Mouse (Mus musculus) embryo, embryonic 11.5 days (tissue): ENCODE data around the gene Slc5a5.

Experiments
- DNase-seq: peaks from one replicate; pipeline ENCODE4 v3.0.0-alpha.2; 2012; ENCODE audit warnings: low read depth, low spot score

Slc5a5 gene

DNA sequence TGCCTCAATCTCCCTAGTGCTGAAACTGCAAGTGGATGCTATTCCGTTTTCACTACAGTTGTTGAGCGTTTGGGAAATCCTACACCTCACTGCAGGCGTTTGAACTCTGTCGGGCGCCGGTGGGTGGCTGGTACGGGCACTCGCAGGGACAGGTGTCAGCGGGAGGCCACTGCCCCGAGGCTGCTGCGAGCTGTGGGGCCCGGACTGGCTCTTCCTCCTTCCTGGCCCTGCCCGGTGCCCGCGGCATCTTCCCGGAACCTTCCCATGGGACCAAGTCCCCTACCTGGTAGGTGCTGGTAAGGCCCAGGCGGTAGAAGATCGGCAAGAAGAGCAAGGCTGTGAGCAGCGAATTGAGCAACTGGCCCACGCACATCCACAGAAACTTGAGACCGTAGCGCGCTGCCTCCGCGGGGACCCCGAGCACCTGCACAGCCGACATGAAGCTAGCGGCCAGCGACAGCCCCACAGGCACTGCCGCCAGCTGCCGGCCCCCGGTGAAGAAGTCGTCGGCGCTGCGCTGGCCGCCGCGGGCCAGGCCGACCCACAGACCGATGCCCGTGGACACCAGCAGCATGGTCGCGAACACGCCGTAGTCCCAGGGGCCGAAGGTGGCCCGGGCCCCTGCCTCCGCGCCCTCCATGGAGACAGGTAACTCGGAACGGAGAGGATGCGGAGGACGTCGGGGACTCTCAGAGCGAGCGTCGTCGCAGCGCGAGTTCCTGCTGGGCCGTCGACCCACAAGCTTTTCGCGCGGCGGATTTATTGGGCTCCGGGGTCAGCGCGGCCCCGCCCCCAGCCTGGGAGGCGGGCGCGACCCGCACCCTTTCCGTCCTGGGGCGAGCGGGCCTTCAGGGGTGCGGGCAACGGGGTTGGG lies at the start of gene Slc5a5:
Gene Slc5a5, minus strand, starts transcription at position 736 of the 874 bp plus-strand sequence.
- DNase-seq, result no peak

- no peak for DNase-seq
These were observed 48.9 kb upstream of the Slc5a5 start for GRCm38 (mm10) chr8:70941478-70941877.

DNA sequence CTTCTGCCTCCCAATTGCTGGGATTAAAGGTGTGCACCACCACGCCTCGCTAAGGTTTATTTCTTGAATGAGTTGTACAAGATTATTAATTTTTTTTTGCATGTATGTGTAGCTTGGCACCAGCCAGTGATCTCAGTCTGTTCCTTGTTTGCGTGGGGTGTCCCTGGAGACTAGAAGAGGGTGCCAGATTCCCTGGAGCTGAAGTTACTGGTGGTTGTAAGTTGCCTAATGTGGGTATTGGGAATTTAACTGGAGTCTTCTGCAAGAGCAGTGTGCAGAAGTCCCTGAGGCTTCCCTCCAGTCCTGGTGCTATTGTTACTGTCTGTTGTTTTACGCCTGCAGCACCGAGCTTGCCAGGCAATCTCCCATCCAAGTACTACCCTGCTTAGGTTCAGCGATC lies 44.6 kb upstream of the Slc5a5 start:
- DNase-seq, result no peak

DNA sequence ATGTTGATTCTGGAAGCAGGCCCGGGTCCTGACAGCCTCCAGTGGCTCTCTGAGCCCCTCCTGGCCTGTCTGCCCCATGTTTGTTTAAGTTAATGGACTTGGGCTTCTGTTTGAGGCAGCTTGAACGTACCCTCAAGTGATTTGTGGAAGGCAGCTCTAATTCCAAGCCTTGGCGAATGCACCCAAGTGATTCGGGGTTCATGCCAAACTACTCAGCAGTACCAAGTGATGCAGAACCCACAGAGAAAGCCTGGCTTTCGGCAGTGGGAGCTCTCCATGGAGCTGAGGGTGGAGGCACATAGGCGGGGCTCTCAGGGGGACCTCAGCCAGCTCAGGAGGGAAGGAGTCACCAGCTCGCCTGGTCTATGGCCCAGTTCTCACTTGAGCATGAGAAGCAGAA lies 42.2 kb upstream of the Slc5a5 start:
- DNase-seq, result no peak

DNA sequence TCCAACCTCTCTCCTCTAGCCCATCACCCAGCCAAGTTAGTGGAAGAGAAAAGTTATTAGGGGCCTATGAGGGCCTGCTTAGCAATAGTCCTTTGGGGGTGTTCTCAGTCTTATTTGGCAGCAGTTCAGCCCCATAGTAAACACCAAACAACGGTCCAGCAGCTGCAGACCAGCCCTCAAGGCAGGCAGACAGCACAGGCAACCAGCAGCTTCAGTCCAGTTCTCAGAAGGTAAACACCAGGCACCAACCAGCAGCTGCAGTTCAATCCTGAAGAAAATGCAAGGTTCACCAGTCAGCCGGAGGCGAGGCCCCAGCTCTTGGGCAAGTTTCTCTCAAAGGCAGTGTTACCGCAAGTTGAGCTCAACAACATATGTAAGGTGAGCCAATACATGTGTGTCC lies 40.5 kb upstream of the Slc5a5 start:
- no peak for DNase-seq

DNA sequence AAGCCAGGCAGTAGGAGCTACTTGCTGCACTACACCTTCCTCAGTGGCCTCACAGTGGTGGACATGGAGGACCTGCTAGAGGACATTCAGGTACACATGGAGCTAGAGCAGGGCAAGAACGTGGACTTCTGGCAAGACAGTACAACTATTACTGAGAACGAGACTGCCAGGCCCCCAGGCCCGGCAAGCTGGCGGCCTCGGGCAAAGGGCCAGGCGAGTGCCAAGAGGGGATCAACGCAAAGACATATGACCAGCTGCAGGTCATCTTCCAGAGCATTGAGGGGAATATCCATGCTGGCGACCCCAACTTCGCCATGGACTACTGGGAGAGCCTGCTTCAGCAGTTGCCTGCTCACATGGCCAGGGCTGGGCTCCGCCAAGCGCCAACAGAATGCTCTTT lies 39.2 kb upstream of the Slc5a5 start:
- no peak for DNase-seq

DNA sequence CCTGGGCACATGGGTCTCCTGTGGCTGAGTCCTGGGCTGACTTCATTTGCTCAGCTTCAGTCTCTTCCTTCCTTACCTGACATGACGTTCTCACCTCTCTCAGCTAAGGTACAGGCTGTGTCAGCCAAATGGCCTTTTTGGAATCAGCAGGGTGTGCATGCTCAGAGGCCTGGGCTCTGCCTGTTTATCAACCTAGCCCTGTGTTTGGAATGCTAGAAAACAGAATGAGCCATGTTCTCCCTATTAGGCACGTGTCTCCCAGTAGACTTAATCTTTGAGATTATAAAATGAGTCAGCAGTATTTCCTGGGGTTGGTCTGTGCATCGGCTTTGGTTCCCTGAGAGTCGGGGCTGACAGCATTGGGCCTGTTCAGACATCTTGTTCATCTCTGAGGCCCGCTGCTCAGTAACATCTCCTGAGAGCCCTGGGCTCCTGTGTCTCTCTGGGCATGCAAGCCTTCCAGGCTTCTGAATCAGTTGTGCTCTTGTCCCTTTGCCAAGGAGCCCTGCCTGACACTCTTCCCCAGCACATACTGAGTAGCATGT lies 36.3 kb upstream of the Slc5a5 start:
- no peak for DNase-seq

DNA sequence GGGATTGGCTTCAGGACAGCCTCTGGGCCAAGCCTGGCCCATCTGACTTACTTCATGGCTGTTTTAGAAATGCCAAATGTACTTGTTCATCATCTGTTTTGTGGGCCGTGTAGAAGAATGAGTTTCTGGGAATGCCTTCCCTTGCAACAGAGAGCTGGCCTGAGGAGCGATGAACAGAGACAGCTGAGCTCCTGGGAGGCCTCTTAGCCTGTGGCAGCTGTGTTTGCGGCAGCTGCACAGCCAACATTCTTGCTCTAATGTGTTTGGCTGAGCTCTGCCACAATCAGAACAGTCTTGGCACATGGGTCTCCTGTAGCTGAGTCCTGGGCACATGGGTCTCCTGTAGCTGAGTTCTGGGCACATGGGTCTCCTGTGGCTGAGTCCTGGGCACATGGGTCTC lies 35.5 kb upstream of the Slc5a5 start:
- no peak for DNase-seq

DNA sequence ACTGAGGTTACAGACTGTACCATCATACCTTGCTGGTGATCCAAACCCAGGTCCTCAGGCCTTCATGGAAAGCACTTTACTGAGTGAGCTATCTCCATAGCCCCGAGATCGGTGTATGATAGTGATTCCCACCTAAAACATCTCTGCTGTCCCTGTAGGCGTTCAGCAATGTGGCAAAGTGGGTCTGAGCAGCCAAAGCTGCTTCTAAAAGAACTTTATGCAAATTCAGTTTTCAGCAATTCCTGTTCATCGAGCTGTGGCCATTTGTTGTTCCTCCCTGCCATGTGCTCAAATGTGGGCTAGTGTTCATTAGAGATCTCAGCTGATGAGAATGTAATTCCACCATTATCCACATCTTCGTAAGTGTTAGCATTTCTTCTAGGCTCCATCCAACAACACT lies 33.8 kb upstream of the Slc5a5 start:
- DNase-seq, result no peak

DNA sequence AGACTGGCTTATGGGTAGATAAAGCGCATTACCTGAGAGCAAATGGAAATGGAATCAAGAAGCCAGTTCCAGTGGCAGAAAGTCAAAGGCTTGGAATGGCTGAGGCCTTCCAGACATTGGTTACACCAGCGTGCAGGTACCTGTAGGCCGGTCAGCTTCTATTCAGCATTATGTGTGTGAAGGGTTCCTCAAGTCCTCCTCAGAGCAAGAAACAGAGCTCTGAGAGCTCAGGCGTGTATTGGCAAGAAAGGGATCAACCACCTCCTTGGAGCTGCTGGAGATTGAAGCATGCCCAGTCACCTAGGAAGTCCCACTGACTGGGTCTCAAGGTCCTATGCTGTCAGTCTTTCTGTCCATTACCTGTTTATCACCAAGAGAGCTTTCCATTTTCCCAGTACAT lies 33.2 kb upstream of the Slc5a5 start:
- DNase-seq, result no peak

DNA sequence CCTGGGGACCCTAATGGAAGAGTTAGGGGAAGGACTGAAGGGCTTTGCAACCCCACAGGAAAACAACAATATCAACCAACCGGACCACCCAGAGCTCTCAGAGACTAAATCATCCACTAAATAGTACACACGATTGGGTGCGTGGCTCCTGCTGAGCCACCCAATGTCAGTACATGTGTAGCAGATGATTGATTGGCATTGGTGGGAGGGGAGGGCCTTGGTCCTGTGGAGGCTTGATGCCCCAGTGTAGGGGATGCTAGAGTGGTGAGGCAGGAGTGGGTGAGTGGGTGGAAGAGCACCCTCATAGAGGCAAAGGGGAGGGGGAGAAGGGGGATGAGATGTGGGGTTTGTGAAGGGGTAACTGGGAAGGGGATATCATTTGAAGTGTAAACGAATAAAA lies 31.6 kb upstream of the Slc5a5 start:
- DNase-seq, result no peak

GRCm38 (mm10) chr8:70920049-70920922 lies 27.7 kb upstream of the Slc5a5 start:
- no peak for DNase-seq

DNA sequence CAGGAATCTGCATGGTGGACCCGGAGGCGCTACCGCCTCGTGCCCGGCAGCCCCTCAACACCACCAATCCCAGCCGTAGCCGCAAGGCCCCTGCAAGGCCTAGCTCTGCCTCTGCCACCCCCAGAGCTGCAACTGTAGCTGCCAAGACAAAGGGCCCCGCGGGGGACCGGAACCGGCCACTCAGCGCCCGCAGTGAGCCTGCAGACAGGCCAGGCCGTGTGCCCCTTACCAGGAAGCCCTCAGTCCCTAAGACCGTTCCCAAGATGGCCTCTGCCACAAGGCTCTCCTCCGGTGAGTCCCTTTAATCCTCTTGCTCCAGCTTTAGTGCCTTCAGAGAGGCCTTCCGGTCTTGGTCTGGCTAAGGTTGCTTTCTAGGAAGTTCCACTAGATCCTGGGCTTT lies 22.1 kb upstream of the Slc5a5 start:
- no peak for DNase-seq

GRCm38 (mm10) chr8:70913523-70913922 lies 21.0 kb upstream of the Slc5a5 start:
- DNase-seq, result no peak

DNA sequence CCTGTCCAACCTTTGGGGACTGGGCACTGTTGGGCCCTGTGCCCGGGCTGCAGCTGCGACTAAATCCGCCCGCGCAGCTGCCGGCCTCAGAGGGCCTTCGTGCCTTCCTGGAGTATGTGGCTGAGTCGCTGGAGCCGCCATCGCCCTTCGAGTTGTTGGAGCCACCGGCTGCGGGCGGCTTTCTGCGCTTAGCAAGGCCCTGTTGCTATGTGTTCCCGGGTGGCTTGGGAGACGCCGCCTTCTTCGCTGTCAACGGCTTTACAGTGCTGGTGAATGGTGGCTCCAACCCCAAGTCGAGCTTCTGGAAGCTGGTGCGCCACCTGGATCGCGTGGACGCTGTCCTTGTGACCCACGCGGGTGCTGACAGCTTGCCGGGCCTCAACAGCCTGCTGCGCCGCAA lies 20.4 kb upstream of the Slc5a5 start:
- no peak for DNase-seq

GRCm38 (mm10) chr8:70911596-70911995 lies 19.0 kb upstream of the Slc5a5 start:
- DNase-seq, result no peak

- no peak for DNase-seq
These were observed 15.0 kb upstream of the Slc5a5 start for GRCm38 (mm10) chr8:70907518-70907917.

- DNase-seq, result peak; percentile 86
These were observed 13.5 kb upstream of the Slc5a5 start, which contains the start of gene Map1s for GRCm38 (mm10) chr8:70905831-70906736. Gene Map1s (plus strand): TSS chr8:70905932.

DNA sequence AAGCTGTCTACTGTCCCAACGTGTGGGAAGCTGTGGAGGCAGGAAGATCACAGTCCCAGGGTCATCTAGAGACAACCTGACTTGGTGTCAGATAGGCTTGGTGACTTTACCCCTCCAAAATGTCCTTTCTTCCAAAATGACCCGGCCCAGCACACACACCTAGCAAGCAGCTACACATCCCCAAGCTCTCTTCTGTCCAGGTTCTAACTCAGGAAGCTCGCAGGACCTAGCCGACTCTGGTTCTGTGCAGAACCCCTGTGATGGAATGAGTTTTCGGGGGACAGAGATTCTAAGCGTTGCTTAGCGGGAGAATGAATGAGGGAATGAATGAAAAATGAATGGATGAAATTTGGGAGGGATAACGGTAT lies 12.9 kb upstream of the Slc5a5 start:
- no peak for DNase-seq

DNA sequence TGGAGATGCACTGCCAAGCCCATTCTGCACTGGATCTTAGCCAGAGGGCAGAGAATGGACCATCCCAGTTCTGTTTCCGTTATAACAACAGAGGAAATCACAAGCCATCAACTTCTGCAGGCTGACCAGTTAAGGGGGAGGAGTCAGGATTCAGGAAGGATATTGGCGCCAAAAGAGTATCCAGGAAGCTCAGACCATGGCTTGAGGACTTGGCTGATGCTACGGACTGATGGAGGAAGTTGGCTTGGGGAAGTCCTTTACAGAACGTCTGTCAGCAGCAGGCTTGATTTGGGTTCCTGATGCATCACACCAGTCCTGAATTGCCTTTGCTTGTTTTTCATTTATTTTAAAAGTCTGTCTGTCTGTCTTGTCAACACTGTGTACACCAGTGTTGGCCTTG lies 12.0 kb upstream of the Slc5a5 start:
- no peak for DNase-seq

- DNase-seq, result no peak
These were observed 11.0 kb upstream of the Slc5a5 start for GRCm38 (mm10) chr8:70903582-70903981.
